Mouse (Mus musculus) lung, adult 2 months (tissue): Measurements from ENCODE around the gene Msi2. TPM values are rescaled to one million over a fixed set of nuclear protein-coding genes. Genes with fewer than 3 reads are reported as not detected.

ENCODE experiments used
- DNase-seq: peaks from one replicate; pipeline ENCODE4 v3.0.0; 2022
- H3K4me1 ChIP-seq: fragments of 200-500 bp; 2 replicates; pipeline ENCODE4 v1.6.1; 2011; ENCODE audit warnings: low read length; ENCODE audit not compliant: control insufficient read depth, insufficient read depth
- H3K4me3 ChIP-seq: fragments of 200-500 bp; replicated peaks from 2 replicates; pipeline ENCODE3; 2011; ENCODE audit warnings: low read depth, mild to moderate bottlenecking, control low read depth, low read length; ENCODE audit errors: extremely low read depth
- CTCF ChIP-seq: fragments of 200-500 bp; IDR thresholded peaks from 2 replicates; pipeline ENCODE4 v1.5.1; 2011; ENCODE audit warnings: mild to moderate bottlenecking, low read length, control low read depth; ENCODE audit not compliant: insufficient read depth
- POLR2A ChIP-seq: fragments of 200-500 bp; IDR thresholded peaks from 2 replicates; pipeline ENCODE4 v1.6.1; 2011; ENCODE audit warnings: low read depth, mild to moderate bottlenecking, control low read depth, low read length, borderline replicate concordance; ENCODE audit errors: extremely low read depth
- WGBS: fragments of 180-500 bp; shearing (Covaris S2); methylation state at CpG from one replicate; pipeline ENCODE4 v1.1.7; 2018; 5-methylcytosine and 5-hydroxymethylcytosine counted together
- polyA plus RNA-seq: library from polyadenylated mRNA; depleted of rRNA; stranded (reverse); fragments of >200 nt; gene quantifications from 2 replicates; pipeline ENCODE4 v1.2.3, GENCODE M21; 2012

Gene Msi2
- polyA plus RNA-seq, 1 experiment, result 29.5 TPM

GRCm38 (mm10) chr11:88600194-88600593, 118.1 kb downstream of the Msi2 start:
- H3K4me1 ChIP-seq, result peaks cover 6% of the 10 kb centered on the region
- 96% methylated on average over 3 of the region's 3 CpGs for WGBS
- no peak overlapping the region for H3K4me3 ChIP-seq
- DNase-seq, result no peak
- TF ChIP-seq POLR2A (no peak), CTCF (no peak)

- Histone ChIP-seq H3K4me1 (peaks cover 3% of the 10 kb centered on the region), H3K4me3 (no peak overlapping the region)
- 46% methylated on average over 17 of the region's 17 CpGs for WGBS
- DNase-seq, result no peak
- TF ChIP-seq POLR2A, result no peak
- TF ChIP-seq CTCF, result no peak
Observed at GRCm38 (mm10) chr11:88599332-88600130, 118.8 kb downstream of the Msi2 start.

- TF ChIP-seq POLR2A (no peak), CTCF (no peak)
- Histone ChIP-seq H3K4me1 (peaks cover 3% of the 10 kb centered on the region), H3K4me3 (no peak overlapping the region)
- 42% methylated on average over 3 of the region's 3 CpGs for WGBS
- no peak for DNase-seq
Observed at GRCm38 (mm10) chr11:88598848-88599175, 119.5 kb downstream of the Msi2 start.

- WGBS, result 64% methylated on average over 11 of the region's 11 CpGs
Observed at GRCm38 (mm10) chr11:88598150-88598847, 120.0 kb downstream of the Msi2 start.

GRCm38 (mm10) chr11:88595616-88596015, 122.7 kb downstream of the Msi2 start:
- Histone ChIP-seq H3K4me3 (no peak overlapping the region), H3K4me1 (peaks cover 5% of the 10 kb centered on the region)
- no peak for DNase-seq
- 54% methylated on average over 4 of the region's 4 CpGs for WGBS
- TF ChIP-seq POLR2A (no peak), CTCF (no peak)

More at GRCm38 (mm10) chr11:88598150-88598847, 120.0 kb downstream of the Msi2 start:
- H3K4me3 ChIP-seq, result no peak overlapping the region
- TF ChIP-seq CTCF (no peak), POLR2A (no peak)
- DNase-seq, result no peak
- peaks cover 3% of the 10 kb centered on the region for H3K4me1 ChIP-seq

GRCm38 (mm10) chr11:88594804-88595611, 123.3 kb downstream of the Msi2 start:
- TF ChIP-seq CTCF (no peak), POLR2A (no peak)
- no peak overlapping the region for H3K4me3 ChIP-seq
- WGBS, result 57% methylated on average over 13 of the region's 13 CpGs
- H3K4me1 ChIP-seq, result peaks cover 5% of the 10 kb centered on the region
- no peak for DNase-seq

- H3K4me1 ChIP-seq, result peaks cover 2% of the 10 kb centered on the region
- TF ChIP-seq POLR2A (no peak), CTCF (no peak)
- no peak for DNase-seq
- 39% methylated on average over 8 of the region's 8 CpGs for WGBS
- H3K4me3 ChIP-seq, result no peak overlapping the region
Observed at GRCm38 (mm10) chr11:88594010-88594409, 124.3 kb downstream of the Msi2 start.

GRCm38 (mm10) chr11:88592099-88592498, 126.2 kb downstream of the Msi2 start:
- DNase-seq, result no peak
- 92% methylated on average over 8 of the region's 8 CpGs for WGBS
- TF ChIP-seq POLR2A (no peak), CTCF (no peak)

GRCm38 (mm10) chr11:88590647-88591046, 127.7 kb downstream of the Msi2 start:
- TF ChIP-seq POLR2A, result no peak
- no peak for TF ChIP-seq CTCF
- H3K4me3 ChIP-seq, result no peak overlapping the region
- WGBS, result 63% methylated on average over 5 of the region's 5 CpGs
- DNase-seq, result no peak
- H3K4me1 ChIP-seq, result peaks cover 2% of the 10 kb centered on the region; the same call in 1 of the 2 replicates

More at GRCm38 (mm10) chr11:88592099-88592498, 126.2 kb downstream of the Msi2 start:
- Histone ChIP-seq H3K4me3 (no peak overlapping the region), H3K4me1 (peaks cover 2% of the 10 kb centered on the region; the same call in 1 of the 2 replicates)
